Mouse (Mus musculus): Measurements from ENCODE around the gene Elk4. TPM values are rescaled to one million over a fixed set of nuclear protein-coding genes. Genes with fewer than 3 reads are reported as not detected.

Elk4 gene
- polyA plus RNA-seq, 1 experiment from 2014 or later = 13.8 TPM

DNA sequence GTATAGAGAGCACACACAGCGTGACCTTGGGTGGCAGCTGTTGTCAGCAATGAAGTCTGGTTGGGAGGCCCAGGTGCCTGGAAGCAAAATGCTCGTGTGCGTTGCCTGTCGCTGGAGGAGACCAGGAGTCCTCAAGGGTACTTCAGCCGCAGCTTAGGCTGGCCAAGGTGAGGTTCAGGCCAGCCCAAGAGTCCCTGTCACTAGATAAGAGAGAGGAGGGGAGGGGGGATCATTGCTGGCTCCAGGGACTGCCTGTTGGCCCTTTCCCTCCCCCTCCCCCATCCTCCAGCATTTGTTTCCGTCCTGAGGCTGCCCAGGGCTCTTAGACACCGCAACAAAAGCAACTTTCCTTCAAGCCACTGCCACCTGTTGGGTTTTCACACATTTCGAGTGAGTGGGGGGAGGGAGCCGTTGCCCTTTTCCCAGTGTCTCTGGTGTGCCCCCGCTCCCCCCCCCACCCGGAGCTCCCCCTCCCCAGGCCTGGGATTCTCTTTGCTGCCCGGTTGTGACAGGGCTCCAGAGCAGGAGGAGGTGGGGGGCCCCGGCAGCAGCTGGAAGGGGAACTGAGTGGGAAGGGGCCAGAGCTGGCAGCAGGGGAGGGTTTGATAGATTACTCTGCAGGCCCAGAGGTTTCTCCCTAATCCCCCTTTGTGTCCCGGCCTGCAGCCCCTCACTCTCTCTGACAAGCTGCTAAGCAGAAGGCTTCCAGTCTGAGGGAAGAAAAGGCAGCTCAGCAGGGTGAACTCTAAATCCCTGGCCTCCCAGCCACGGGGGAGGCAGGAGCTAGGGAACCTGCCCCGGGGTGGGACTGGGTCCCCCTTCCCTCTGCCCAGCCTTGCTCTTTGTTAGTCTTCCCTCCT is 36.5 kb upstream of the Elk4 start:
- H3K36me3 ChIP-seq (replicated peaks) = no peaks in the 10 kb centered on the region
- WGBS = 3% methylated on average over 16 of the region's 16 CpGs
- H3K4me3 ChIP-seq = peak overlapping the region; percentile 34
- H3K27me3 ChIP-seq (ENCODE audit: poor library complexity, severe bottlenecking) = peaks cover 68% of the 10 kb centered on the region
- no peaks in the 10 kb centered on the region for H3K9me3 ChIP-seq
- H3K4me1 ChIP-seq = peaks cover 100% of the 10 kb centered on the region
- peak; percentile 87 for DNase-seq (ENCODE audit: extremely low spot score, low spot score)
- H3K27ac ChIP-seq = peak overlapping the region; percentile 92

- peak overlapping the region; percentile 34 for H3K4me3 ChIP-seq
- H3K4me1 ChIP-seq = peaks cover 100% of the 10 kb centered on the region
- H3K27me3 ChIP-seq (ENCODE audit: poor library complexity, severe bottlenecking) = peaks cover 58% of the 10 kb centered on the region
- DNase-seq (ENCODE audit: extremely low spot score, low spot score) = peak; percentile 85
- peaks cover 3% of the 10 kb centered on the region; the same call in 1 of the 2 replicates for H3K36me3 ChIP-seq (replicated peaks)
- WGBS = 2% methylated on average over 15 of the region's 15 CpGs
- H3K27ac ChIP-seq = peak overlapping the region; percentile 92
- no peaks in the 10 kb centered on the region for H3K9me3 ChIP-seq
Observed at GRCm38 (mm10) chr1:131971771-131972497, 35.5 kb upstream of the Elk4 start.

DNA sequence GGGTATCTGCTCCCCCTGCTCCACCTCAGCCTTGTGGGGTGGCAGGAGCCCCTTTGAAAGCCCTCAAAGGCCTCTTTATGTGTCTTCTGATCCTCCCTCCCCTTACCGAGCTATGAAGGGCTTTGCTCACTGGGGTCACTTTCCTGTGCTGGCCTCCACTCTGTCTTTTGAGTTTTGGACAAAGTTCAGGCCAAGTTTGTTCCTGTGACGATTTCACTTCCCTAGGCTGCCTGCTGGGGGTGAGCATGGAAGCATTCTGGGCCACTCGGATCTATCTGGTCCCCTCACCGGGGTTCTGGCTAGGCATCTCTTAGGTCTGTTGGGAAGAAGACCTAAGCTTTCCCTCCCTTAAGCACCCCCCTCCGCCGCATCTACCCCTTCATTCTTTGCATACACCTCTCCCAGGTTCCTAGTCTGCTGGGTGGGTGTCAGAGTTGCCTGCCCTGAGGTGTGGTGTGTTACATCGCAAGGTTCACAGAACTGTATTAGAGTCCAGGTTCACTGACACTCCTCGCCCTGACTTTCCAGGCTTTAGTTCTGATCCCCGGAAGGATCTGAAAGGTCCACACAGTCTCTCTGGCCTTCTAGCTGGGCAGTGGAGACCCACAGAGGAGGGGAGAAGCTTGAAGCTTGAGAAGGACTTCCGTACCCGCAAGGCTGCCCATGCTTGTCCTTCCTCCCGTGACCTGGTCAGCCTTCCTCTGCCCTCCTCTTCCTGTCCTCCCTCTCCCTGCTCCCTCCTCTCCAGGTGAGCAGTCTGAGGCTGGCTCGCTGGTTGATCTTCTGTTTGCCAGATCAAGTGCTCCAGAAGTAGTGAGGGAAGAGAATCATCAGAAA is 34.7 kb upstream of the Elk4 start:
- Histone ChIP-seq H3K27me3 (ENCODE audit: poor library complexity, severe bottlenecking) (peaks cover 50% of the 10 kb centered on the region), H3K4me3 (peak overlapping the region; percentile 34)

GRCm38 (mm10) chr1:131973991-131974390 is 33.4 kb upstream of the Elk4 start:
- WGBS = 71% methylated on average over 6 of the region's 6 CpGs
- no peak overlapping the region for H3K4me3 ChIP-seq
- peaks cover 95% of the 10 kb centered on the region for H3K4me1 ChIP-seq
- peak overlapping the region; percentile 92 for H3K27ac ChIP-seq
- peaks cover 38% of the 10 kb centered on the region for H3K27me3 ChIP-seq (ENCODE audit: poor library complexity, severe bottlenecking)
- no peaks in the 10 kb centered on the region for H3K9me3 ChIP-seq
- no peak for DNase-seq (ENCODE audit: extremely low spot score, low spot score)
- peaks cover 23% of the 10 kb centered on the region for H3K36me3 ChIP-seq (replicated peaks)

More for the DNA sequence above, 34.7 kb upstream of the Elk4 start:
- Histone ChIP-seq H3K9me3 (no peaks in the 10 kb centered on the region), H3K4me1 (peaks cover 100% of the 10 kb centered on the region), H3K36me3 (replicated peaks) (peaks cover 10% of the 10 kb centered on the region), H3K27ac (peak overlapping the region; percentile 92)
- no peak for DNase-seq (ENCODE audit: extremely low spot score, low spot score)
- 11% methylated on average over 13 of the region's 13 CpGs for WGBS

DNA sequence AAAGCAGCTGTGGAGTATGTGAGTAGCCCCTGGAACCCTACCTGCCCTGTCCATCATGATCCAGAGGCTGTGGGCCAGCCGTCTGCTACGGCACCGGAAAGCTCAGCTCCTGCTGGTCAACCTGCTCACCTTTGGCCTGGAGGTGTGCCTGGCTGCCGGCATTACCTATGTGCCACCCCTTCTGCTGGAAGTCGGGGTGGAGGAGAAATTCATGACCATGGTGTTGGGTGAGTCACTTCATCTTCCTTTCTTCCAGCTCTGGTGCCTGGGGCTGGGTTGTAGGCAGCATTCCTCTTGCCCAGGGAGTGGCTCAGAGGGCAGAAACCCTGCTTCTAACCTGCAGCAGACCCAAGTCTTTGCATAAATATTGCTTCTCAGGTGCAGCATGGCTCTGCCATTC is 30.5 kb upstream of the Elk4 start:
- H3K9me3 ChIP-seq = no peaks in the 10 kb centered on the region
- peak overlapping the region; percentile 22 for H3K27ac ChIP-seq
- peaks cover 90% of the 10 kb centered on the region for H3K4me1 ChIP-seq
- H3K36me3 ChIP-seq (replicated peaks) = peaks cover 39% of the 10 kb centered on the region
- H3K27me3 ChIP-seq (ENCODE audit: poor library complexity, severe bottlenecking) = peaks cover 17% of the 10 kb centered on the region; the same call in 1 of the 2 replicates
- no peak overlapping the region for H3K4me3 ChIP-seq
- 88% methylated on average over 5 of the region's 5 CpGs for WGBS
- no peak for DNase-seq (ENCODE audit: extremely low spot score, low spot score)

DNA sequence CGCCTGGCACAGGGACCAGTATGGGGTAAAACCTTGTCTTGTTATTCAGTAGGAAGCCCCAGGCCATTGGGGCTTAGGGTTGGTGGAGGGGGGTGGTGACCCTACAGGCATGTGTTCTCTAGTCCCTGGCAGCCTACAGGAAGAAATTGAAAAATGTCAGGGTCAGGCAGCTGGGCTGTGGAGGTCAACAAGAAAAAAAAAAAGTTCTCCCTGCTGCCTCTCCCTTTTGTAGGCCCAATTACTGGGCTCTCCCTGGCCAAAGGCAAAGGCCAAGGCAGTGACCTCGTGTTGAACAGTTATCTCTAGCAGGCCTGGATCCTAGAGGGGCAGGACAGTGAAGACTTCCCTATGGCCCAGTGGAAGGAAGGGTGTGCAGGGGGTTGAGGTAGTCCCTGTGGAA is 26.9 kb upstream of the Elk4 start:
- Histone ChIP-seq H3K27me3 (ENCODE audit: poor library complexity, severe bottlenecking) (no peaks in the 10 kb centered on the region), H3K27ac (peak overlapping the region; percentile 62), H3K9me3 (no peaks in the 10 kb centered on the region), H3K4me1 (peaks cover 54% of the 10 kb centered on the region), H3K36me3 (replicated peaks) (peaks cover 52% of the 10 kb centered on the region), H3K4me3 (no peak overlapping the region)
- DNase-seq (ENCODE audit: extremely low spot score, low spot score) = no peak
- 19% methylated on average over 2 of the region's 2 CpGs for WGBS

DNA sequence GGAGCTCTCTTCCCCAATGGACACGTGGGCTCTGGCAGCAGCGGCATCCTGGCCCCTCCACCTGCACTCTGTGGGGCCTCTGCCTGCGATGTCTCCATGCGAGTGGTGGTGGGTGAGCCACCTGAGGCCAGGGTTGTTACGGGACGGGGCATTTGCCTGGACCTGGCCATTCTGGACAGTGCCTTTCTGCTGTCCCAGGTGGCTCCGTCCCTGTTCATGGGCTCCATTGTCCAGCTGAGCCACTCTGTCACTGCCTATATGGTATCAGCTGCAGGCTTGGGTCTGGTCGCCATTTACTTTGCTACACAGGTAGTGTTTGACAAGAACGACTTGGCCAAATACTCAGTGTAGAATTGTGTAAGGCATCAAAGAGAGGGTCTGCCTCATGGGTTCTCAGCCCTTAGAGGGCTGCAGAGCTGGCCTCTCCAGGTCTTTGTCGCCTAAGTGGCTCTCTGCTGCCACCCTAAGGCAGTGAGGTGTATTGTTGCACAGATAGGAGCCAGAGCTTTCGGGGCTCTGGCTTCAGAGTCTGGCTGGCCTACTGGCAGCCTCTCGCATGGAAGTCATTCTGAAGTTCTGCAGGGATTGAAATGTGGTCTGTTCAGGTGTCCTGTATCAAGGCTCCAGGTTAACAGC is 25.9 kb upstream of the Elk4 start:
- H3K27ac ChIP-seq = peak overlapping the region; percentile 62

DNA sequence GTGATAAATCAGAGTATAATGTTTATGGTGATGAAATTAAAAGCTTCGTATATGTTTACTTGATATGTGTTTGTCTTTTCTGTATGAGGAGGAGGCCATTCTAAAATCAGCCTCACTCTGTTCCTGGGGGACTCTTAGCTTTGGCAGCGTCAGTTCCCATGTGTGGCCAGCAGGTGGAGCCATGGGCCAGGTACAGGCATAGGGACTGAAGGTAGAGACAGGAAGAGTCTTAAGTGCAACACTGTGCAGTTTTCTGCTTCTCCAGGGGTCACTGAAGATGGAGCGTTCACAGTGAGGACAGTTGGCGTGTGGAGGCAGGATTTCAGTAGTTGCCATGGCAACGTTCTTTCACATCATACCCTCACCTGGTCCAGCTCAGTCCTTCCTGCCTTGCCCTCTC is 24.5 kb upstream of the Elk4 start:
- Histone ChIP-seq H3K27me3 (ENCODE audit: poor library complexity, severe bottlenecking) (no peaks in the 10 kb centered on the region), H3K27ac (no peak overlapping the region), H3K4me3 (no peak overlapping the region), H3K9me3 (no peaks in the 10 kb centered on the region), H3K36me3 (replicated peaks) (peaks cover 40% of the 10 kb centered on the region), H3K4me1 (peaks cover 30% of the 10 kb centered on the region)
- DNase-seq (ENCODE audit: extremely low spot score, low spot score) = peak; percentile 77
- 26% methylated on average over 5 of the region's 5 CpGs for WGBS

More for the DNA sequence above, 25.9 kb upstream of the Elk4 start:
- H3K4me1 ChIP-seq = peaks cover 44% of the 10 kb centered on the region
- DNase-seq (ENCODE audit: extremely low spot score, low spot score) = peak; percentile 79
- peaks cover 52% of the 10 kb centered on the region for H3K36me3 ChIP-seq (replicated peaks)
- no peaks in the 10 kb centered on the region for H3K9me3 ChIP-seq
- WGBS = 49% methylated on average over 12 of the region's 12 CpGs
- no peak overlapping the region for H3K4me3 ChIP-seq
- no peaks in the 10 kb centered on the region for H3K27me3 ChIP-seq (ENCODE audit: poor library complexity, severe bottlenecking)

DNA sequence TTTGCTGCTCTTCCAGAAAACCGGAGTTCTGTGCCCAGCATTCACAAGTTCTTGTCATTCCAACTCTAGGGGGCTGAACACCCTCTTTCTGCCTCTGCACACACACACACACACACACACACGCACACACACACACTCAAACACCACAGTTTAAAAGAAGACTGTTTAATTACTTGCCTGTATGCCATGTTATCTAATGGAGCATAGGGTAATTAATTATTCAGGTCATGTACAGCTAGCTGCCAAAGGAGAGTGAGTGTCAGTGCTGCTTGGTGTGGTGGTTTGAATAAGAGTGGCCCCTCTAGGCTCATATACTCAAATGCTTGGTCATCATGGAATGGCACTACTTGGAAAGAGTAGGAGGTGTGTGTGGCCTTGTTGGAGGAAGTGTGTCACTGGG is 23.6 kb upstream of the Elk4 start:
- H3K9me3 ChIP-seq = no peaks in the 10 kb centered on the region
- H3K27ac ChIP-seq = no peak overlapping the region
- no peak for DNase-seq (ENCODE audit: extremely low spot score, low spot score)
- WGBS = 84% methylated on average over 2 of the region's 2 CpGs
- no peak overlapping the region for H3K4me3 ChIP-seq
- H3K36me3 ChIP-seq (replicated peaks) = peaks cover 31% of the 10 kb centered on the region
- H3K27me3 ChIP-seq (ENCODE audit: poor library complexity, severe bottlenecking) = no peaks in the 10 kb centered on the region
- H3K4me1 ChIP-seq = peaks cover 26% of the 10 kb centered on the region

- Histone ChIP-seq H3K9me3 (no peaks in the 10 kb centered on the region), H3K27ac (no peak overlapping the region), H3K36me3 (replicated peaks) (peaks cover 11% of the 10 kb centered on the region; the same call in 1 of the 2 replicates), H3K4me3 (no peak overlapping the region), H3K27me3 (ENCODE audit: poor library complexity, severe bottlenecking) (no peaks in the 10 kb centered on the region), H3K4me1 (no peaks in the 10 kb centered on the region)
- DNase-seq (ENCODE audit: extremely low spot score, low spot score) = no peak
- 76% methylated on average over 15 of the region's 15 CpGs for WGBS
Observed at GRCm38 (mm10) chr1:131987432-131987831, 20.0 kb upstream of the Elk4 start.

GRCm38 (mm10) chr1:131989476-131989875 is 17.9 kb upstream of the Elk4 start:
- no peak overlapping the region for H3K27ac ChIP-seq
- no peak for DNase-seq (ENCODE audit: extremely low spot score, low spot score)
- no peaks in the 10 kb centered on the region for H3K9me3 ChIP-seq
- 76% methylated on average over 4 of the region's 4 CpGs for WGBS
- H3K4me1 ChIP-seq = no peaks in the 10 kb centered on the region
- no peak overlapping the region for H3K4me3 ChIP-seq
- 0 out of 2 replicates have a peak, but pooled peaks cover 2% of the 10 kb centered on the region for H3K36me3 ChIP-seq (replicated peaks)
- no peaks in the 10 kb centered on the region for H3K27me3 ChIP-seq (ENCODE audit: poor library complexity, severe bottlenecking)
